Mouse (Mus musculus) urinary bladder, postnatal 4 days (tissue): Measurements from ENCODE around the gene a.
"Not testable (repeated sequence)": the region's sequence is repeated elsewhere in the genome, so short reads cannot be mapped to it uniquely, and the experiment has no call there.

Experiments
- DNase-seq, 2 experiments: peaks; one replicate each; pipeline ENCODE4 v3.0.0; 2021 to 2022; ENCODE audit warnings: low spot score in 2 of 2

Gene a

GRCm38 (mm10) chr2:154922134-154922533 lies 130.9 kb downstream of the a start:
- DNase-seq: not testable (repeated sequence)

DNA sequence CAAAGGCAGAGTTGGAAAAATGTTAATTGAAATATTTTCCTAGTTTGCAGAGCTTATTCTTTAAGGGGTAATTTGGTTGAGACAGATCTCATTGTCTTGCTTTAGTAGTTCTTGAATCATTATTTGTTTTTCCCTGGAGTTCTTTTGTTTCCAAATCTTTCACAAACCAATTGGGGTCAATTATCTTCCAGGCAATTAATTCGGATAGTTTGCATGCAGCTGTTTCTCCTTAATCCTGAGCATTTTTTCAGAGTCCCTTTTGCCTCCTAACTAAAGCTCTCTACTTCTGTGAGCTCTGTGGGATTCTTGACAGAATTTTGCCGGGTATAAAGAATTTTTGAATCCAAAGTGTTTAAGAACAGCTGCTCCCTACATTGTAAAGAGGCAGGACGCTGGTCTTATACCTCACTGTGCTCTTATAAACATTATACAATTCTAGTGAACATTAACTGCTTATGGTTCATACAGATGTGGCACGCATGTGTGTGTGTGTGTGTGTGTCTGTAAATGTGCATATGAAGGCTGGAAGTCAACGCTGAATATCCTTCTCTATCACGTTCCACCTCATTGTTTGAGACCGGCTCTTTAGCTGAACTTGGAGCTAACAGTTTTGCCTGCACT lies 134.3 kb downstream of the a start:
- no peak for DNase-seq

DNA sequence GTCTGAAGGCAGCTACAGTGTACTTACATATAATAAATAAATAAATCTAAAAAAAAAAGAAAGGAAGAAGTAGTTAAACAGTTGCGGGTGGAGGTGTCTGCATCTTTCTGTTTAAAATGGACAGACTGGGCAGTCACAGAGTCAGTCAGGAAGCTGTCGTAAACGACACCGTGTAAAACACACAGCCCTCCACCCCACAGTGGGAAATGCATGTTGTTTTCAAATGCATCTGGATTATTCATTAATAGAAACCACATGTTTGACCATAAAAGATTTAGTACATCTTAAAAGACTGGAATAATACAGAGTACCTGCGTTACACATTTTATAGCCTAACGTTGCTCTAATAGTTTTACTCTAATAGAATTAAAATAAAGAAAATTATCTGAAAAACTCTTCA lies 135.6 kb downstream of the a start:
- DNase-seq: no peak

- no peak for DNase-seq
These were observed 137.1 kb downstream of the a start for GRCm38 (mm10) chr2:154928298-154928697.

DNA sequence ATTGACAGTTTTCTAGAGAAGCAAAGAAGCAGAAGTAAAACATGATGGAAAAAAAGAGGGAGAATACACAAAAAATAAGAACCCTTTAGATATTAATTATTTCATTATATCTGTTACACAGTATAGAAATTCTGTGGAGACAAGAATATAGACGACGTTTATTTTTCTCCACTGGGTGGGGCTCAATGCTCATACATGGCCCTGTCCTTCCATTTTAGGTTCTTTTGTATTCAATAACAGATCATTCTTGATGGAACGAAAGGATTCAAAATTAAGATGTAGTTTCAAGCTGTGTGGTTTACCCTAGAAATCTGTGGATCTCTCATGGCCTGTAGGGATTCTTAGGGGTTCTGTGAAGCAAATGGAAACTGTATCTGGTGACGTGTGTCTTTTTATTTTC lies 142.7 kb downstream of the a start:
- DNase-seq: no peak

GRCm38 (mm10) chr2:154936106-154936505 lies 144.9 kb downstream of the a start:
- DNase-seq: no peak

DNA sequence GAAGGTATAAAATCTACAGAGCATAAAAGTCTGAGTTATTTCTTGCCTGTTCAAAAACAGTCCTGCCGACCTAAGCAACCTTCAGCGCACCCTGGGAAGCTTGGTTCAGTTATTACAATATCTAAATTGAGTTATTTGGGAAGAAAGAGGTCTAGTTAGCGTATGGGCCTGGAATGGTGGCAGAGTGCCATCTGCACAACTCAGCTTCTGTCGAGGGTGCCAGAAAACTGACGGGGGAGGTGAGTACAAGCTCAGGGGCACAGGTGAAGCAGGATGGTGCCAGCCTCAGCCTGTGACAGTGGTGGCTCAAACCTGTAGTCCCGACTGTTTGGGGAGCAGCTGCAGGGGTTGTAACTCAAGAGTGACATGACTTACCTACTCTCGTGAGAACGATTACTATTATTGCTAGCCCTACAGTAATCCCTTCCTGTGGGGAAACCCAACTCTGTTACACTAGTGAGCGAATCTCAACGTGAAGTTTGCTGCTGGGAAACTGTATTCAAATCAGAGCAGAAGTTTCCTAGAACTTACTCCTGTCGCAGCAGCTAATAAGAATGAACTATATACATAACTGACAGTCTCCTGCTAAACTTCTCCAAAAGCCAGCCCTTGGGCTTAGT lies 145.4 kb downstream of the a start:
- no peak for DNase-seq

DNA sequence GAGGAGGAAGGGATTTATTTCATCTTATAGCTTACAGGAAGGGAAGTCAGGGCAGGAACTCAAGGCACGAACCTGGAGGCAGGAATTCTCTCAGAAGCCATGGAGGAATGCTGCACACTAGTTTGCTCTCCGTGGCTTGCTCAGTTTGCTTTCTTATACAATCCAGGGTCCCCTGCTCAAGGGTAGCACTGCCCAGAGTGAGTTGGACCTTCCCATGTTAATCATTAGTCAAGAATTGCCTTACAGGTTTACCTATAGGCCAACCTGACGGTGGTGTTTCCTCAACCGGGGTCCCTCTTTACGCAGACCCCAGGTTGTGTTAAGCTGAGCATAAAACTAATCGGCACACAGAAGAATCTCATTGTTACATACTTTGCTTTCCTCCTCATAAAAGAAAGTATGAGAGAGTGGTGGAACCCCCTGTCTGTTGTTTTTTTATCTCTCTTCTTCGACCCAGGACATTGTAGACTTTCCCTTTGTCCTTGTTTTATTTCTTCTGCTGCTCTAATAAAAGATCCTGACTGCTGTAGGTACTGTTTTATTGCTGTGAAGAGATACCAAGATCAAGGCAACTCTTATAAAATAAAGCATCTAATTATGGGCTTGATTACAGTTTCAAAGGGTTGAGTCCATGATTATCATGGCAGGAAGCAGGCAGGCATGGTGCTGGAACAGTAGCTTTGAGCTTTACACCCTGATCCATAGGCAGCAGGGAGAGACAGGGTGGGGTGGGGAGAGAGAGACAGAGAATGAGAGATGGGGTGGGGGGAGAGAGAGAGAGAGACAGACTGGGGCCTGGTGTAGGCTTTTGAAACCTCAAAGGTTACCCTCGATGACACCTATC lies 146.6 kb downstream of the a start:
- no peak for DNase-seq

DNA sequence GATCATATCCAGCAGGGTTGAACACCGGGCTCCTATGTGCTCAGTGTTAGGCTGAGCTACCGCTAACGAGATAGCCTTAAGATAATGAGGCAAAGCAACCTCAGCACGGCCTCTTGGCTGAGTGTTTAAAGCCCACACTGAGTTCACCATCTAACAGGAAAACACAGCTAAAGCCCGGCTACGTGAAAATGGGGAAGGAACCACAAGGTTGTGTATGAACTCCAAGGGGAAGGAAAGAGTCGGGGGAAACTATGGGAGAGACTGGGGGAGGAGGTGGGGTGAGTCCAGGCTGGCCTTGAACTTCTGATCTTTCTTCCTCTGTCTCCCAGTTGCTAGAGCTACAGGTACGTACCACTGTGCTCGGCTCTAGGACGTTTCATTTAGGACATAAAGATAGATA lies 150.8 kb downstream of the a start:
- DNase-seq: no peak

- no peak for DNase-seq
These were observed 151.3 kb downstream of the a start for GRCm38 (mm10) chr2:154942546-154942945.

- DNase-seq: peak; percentile 70 to 86
These were observed 151.9 kb downstream of the a start for GRCm38 (mm10) chr2:154943101-154943500.

- no peak for DNase-seq
These were observed 155.7 kb downstream of the a start for GRCm38 (mm10) chr2:154946921-154947320.

GRCm38 (mm10) chr2:154949352-154949751 lies 158.2 kb downstream of the a start:
- no peak for DNase-seq

GRCm38 (mm10) chr2:154949877-154950276 lies 158.7 kb downstream of the a start:
- no peak for DNase-seq

DNA sequence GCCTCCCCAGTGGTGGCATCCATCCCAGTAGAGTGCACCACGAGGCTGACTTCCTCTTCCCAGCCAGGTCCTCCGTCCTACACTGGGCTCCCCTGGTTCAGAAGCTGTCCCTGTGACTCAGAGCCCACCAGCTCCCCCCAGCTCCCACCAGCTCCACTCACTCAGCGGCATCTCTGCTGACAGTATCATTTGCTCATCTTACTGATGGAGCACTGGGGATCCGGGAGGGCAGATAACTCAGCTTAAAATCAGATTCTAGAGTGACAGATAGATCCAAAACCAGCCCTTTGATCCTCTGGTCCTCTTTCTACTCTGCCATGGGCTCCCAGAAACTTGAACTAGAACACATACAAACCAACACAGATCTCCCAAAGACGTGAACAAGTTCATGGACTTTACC lies 159.4 kb downstream of the a start:
- no peak for DNase-seq

DNA sequence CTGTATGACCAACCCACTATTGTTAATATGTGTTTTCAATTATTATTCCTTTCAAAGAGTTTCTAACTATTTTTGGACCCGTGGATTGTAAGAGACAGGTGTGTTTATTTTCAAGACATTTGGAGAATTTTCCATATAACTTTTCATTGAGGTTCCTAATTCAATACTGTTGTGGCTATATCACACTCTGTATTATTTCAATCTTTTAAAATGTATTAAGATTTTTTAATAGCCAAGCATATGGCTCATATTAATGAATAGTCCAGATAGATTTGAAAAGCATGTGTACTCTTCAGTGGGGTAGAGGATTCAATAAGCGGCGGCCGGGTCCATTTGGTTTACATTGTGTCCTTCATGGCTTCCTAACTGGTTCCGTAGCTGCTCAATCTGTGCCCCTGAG lies 168.3 kb downstream of the a start:
- DNase-seq: no peak

DNA sequence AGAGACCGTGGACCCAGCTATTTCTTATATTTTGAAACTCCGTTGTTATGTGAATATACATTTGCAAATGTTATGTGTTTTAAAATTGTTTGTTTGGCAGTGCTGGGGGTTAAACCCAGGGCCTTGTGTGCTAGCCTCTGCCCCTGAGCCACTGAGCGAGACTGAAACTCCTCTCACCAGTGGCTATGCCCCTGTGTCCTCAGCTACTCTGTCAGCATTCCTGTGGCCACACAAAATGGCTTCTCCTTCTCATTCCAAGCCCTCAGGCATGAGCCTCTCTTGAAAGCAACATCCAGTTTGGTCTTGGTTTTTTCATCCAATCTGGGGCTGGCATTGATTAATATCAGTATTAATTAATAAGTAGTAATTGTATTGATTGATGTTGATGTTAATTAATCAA lies 168.7 kb downstream of the a start:
- DNase-seq: no peak

DNA sequence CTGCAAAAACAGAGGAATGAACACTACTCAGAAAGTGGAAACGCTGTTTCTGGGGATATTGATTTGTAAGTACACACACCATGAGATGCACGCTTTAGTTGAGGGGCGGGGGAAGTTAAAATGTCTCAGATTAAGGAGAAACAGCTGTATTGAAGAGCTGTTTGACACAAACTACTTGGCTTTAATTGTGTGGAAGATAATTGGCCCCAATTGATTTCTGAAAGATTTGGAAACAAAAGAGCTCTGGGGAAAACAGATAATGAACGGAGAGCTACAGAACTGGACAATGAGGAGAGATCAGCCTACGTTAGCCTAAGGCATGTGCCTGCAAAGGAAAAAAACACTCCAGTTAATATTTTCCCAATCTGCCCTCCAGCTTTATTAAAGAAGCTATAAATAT lies 172.0 kb downstream of the a start:
- no peak for DNase-seq

DNA sequence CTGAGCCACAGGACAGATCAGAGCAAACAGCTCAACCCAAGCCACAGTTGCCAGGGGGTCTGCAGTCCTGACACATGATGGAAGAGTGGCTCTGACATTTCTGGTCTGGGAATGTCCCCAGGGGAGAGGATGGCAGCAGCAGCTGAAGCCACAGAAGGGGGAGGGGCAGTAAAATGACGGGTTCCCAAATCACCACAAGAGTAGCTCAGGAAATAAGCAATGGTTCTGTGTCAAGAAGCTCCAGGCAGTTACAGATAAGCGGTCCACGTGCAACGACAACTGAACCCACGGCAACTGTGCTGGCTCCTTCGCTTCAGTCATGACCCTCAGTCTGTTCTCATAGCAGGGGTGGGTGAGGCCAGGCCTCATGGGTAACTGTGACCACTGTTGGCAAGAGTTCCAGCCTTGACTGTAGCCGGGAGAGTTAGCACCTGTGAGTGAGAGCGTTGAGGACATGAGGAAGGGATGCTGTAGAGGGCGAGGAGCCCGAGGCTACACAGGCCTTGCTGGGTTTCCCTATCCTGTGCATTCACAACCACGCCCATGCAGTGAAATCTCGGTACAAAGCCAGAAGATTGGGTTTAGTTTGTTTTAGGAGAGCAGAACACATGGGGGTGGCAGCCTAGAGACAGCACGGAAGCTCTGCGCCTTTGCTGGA lies 178.7 kb downstream of the a start:
- DNase-seq: not testable (repeated sequence)

- no peak for DNase-seq
These were observed 180.9 kb downstream of the a start for GRCm38 (mm10) chr2:154971919-154972692.

DNA sequence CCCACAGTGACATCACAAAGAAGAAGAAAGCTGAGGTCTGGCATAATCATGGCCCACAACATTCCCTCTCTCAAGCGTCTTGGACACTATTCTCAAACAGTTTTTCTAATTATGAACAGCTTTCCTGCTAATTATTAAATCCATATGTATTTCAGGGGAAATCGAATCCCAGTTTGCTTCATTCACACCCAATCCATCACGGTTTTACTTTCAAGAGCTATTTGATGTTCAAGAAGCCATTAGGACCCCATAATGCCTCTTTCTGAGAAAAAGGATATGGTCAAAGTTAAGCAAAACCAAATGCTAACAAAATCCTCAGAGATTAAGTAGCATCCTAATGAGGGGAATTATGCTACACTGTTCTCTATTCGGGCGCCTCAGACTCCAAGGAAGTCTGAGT lies 181.8 kb downstream of the a start:
- no peak for DNase-seq

DNA sequence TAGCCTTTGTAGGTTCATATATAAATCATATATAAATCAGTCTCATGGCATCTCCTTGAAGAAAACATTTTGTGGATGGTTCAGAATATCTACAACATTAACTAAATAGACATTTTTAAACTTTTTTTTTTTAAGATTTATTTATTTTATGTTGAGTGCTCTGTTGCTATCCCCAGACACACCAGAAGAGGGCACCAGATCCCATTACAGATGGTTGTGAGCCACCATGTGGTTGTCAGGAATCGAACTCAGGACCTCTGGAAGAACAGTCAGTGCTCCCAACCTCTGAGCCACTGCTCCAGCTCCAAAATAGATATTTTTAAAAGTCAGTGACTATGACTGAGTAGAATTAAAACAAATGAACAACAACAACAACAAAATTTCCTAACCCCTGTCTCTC lies 195.4 kb downstream of the a start:
- no peak for DNase-seq
